Mouse (Mus musculus) natural killer cell, adult 2 months (primary cell): Measurements from ENCODE around the gene Dnajc6.

ENCODE experiments used
- DNase-seq, 2 experiments: peaks; one replicate each; pipeline ENCODE4 v3.0.0; 2022; ENCODE audit warnings: low spot score in 2 of 2

The Dnajc6 gene

DNA sequence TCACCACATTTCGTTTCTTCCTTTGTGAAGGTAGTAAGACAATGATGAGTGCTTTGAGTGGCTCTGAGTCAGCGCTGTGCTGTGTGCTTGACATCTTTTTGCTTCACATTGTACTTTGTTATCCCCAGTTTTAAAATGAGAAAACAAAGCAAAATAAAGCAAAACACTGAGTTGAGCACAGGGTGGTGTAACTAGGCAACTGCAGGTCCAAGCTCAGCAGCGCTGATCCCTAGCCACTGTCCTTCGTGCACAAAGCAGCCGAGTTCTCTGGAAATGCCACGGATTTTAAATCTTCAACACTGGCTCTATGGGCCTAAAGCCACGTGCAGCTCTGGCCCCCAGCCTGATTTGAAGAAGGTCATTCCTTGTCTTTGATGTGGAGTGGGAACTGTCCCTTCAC is 72.6 kb downstream of the Dnajc6 start:
- DNase-seq, result no peak

DNA sequence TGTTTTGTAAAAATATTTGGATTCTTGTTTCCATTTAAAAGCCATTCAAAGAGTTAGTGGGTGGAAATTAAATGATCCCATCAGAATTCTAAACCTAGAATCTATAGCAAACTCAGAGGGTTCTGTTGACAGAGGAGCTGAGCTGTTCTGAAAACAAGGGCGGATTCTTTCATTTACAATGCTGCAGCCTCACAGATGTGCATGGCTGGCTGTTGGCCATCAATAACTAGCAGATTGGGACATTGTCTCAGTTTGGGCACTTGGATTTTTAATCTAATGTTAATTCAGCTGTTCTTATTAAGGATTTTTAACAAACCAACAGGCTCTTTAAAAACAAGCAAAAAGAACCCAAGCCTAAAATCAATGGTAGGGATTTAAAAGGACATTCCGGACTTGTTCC is 75.7 kb downstream of the Dnajc6 start:
- no peak for DNase-seq

GRCm38 (mm10) chr4:101575307-101575706 is 78.9 kb downstream of the Dnajc6 start:
- DNase-seq, result no peak

DNA sequence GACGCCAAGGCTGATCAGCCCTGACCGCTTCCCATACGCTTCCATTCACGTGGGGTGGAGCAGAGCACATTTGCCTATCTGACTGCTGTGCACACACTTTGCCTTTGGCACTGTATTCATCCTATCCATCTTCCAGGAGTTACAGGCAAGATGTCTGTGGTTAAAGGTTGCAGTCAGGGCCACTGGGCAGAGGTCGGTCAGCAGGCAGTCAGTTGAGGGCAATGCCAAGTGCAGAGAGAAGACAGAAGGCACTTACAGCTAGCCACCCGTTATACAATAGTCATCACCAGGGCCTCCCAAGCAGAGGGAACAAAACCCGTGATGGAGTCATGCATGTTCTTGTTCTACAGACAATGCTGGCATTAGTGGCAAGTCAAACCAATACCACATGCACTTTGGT is 82.3 kb downstream of the Dnajc6 start:
- no peak for DNase-seq

GRCm38 (mm10) chr4:101579517-101579916 is 83.1 kb downstream of the Dnajc6 start:
- DNase-seq, result no peak

- DNase-seq, result no peak
Observed at GRCm38 (mm10) chr4:101581156-101581555, 84.7 kb downstream of the Dnajc6 start.

- DNase-seq, result no peak
Observed at GRCm38 (mm10) chr4:101582882-101583281, 86.4 kb downstream of the Dnajc6 start.

GRCm38 (mm10) chr4:101584524-101585454 is 88.3 kb downstream of the Dnajc6 start:
- DNase-seq, result no peak

- no peak for DNase-seq
Observed at GRCm38 (mm10) chr4:101585455-101586184, 89.2 kb downstream of the Dnajc6 start.

DNA sequence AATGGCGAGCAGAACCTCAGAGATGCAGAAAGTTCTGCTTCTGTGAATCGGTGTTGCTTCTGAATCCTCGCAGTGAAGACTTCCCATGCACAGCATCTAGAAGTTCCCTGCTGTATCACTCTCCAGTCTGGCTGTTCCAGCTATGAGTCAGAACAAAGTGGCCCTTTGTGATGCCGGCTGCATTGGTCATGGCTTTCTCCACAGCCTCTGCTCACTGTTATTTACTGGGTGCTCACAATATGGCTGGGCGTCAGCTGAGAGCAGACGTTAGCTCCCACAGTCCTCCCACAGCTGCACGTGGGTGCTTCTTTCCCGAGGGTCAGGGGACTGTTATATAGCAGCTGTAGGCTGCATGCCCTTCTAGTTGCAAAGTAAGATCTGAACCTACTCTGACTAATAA is 92.5 kb downstream of the Dnajc6 start:
- no peak for DNase-seq

DNA sequence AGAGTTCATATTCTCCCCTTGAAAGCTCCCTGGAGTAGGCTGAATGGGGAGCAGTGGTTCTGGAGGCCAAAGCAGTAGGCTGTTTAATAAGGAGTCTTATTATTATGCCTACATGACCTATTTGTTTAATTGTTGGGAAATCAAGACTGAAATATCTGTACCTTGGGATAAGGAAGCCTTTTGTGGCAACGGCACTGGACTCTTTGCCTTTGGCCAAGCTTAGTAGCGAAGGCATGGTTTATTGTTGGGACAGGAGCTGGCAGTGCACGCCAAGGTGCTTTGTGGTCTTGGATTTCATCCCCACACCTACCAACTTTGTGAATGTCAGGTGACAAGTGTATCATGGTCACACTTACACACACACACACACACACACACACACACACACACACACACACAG is 93.3 kb downstream of the Dnajc6 start:
- DNase-seq, result no peak

DNA sequence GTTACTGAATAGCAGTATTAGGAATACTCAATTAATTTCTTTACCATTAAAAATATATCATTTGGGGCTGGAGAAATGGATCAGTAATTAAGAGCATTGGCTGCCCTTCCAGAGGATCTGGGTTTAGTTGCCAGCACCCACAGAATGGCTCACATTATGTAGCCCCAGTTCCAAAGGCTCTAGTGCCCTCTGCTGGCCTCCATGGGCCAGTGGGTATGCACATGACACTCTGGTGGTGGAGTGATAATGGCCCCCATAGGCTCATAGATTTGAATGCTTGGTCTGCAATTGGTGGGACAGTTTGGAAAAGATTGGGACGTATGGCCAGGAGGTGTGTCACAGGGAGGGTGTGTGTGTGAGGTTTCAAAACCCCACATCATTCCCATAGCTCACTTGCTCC is 95.0 kb downstream of the Dnajc6 start:
- DNase-seq, result no peak

DNA sequence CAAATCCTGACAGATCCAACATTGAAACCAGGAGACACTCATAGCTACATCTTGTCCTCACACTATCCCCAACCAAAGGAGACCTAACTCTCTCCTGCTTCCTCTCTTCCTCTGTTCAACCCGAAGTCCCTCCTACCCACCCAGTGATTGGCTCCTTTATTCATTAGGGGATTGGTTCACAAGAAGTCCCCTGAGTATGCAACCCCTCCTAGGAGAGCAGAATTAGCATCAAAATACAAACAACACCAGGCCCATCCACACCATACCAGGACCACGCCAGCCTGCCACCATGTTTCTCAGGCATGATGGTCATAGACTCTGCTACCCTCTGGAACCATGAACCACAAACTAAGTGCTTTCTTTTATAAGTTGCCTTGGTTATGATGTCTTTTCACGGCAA is 96.0 kb downstream of the Dnajc6 start:
- no peak for DNase-seq

DNA sequence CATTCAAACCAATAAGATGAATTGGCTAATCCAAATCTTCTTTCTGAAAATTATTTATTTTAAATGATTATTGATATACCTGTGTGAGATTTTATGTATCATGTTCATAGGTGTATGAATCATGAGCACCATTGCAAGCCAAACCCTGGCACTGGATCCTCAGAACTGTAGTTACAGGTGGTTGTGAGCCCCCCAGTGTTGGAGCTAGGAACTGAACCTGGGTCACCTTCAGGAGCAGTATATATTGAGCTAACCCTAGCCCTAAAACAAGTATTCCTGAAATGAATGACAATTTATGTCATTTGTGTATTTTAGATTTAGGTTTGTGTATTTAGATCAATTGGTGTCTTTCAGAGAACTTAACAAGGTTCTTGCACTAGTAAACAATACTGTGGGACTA is 105.3 kb downstream of the Dnajc6 start:
- DNase-seq, result no peak

DNA sequence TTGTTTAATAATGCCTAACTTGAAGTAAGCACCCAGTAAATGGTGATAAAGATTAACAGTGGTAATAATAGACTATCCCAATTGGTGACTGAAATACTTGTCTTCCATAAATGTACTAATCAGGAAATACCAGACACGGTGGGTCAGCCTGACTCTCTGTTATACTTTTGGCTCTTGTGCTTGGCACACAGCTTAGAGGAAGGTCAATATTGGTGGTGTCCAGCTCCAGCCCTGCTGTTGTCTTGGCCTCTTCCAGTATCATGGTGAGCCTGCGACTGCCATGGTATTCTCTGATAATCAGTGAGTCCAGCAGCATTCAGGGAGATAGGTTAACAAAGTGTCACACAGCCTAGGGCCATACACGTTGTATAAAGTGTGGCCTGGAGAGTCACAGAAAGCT is 107.2 kb downstream of the Dnajc6 start:
- no peak for DNase-seq

GRCm38 (mm10) chr4:101616520-101616919 is 120.1 kb downstream of the Dnajc6 start:
- DNase-seq, result no peak

GRCm38 (mm10) chr4:101617742-101618141 is 121.3 kb downstream of the Dnajc6 start:
- DNase-seq, result no peak

GRCm38 (mm10) chr4:101620206-101620605 is 123.8 kb downstream of the Dnajc6 start:
- no peak for DNase-seq

GRCm38 (mm10) chr4:101621241-101621640 is 124.8 kb downstream of the Dnajc6 start:
- DNase-seq, result no peak

- DNase-seq, result no peak
Observed at GRCm38 (mm10) chr4:101625278-101625677, 128.8 kb downstream of the Dnajc6 start.

DNA sequence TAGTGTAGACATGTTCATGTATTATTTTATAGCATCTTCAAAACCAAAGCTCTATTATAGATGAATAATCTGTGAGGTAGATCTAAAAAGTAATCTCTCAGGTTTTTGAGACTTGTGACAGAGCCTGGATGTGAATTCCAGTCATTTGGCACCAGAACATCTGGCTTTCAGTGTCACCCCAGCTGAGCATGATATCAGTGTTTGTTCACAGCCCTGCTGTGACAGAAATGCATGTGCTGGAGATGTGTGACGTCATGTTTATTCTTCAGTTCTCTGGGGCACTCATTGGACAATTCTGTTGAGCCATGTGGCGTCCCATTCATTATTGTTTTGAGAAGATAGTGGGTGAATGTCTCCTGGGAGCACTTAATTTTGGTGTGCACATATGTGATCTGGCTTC is 139.1 kb downstream of the Dnajc6 start:
- no peak for DNase-seq

- DNase-seq, result no peak
Observed at GRCm38 (mm10) chr4:101637472-101637871, 141.0 kb downstream of the Dnajc6 start.

DNA sequence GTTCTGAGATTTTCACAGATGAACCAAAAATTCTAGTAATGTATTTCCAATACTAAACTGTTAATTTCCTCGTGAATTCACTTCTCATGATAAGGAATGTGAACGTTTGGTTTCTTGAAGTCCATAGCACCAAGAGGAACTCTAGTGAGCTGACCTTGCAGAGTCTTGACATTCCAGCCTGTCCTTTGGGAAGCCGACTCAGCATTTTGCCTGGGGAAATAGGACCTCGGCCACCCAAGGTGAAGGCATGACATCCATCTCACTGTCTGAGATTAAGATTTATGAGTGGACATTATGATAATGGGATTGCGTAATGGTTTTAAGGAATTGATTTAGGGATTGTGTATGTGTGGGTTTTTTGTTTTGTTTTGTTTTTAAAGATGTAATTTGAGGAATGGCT is 144.2 kb downstream of the Dnajc6 start:
- DNase-seq, result no peak
